Mouse (Mus musculus): Measurements from ENCODE around the gene Eef2kmt.
"Not testable (repeated sequence)": the region's sequence is repeated elsewhere in the genome, so short reads cannot be mapped to it uniquely, and the experiment has no call there.

The Eef2kmt gene

GRCm38 (mm10) chr16:5255779-5256496, at the start of gene Eef2kmt:
Eef2kmt (minus strand) TSS chr16:5255983.
- DNase-seq = peak; percentile 99

GRCm38 (mm10) chr16:5295238-5295637, 39.5 kb upstream of the Eef2kmt start:
- no peak for DNase-seq

- DNase-seq = no peak
Measured at GRCm38 (mm10) chr16:5285376-5285775, 29.6 kb upstream of the Eef2kmt start.

GRCm38 (mm10) chr16:5282686-5283085, 26.9 kb upstream of the Eef2kmt start:
- DNase-seq = no peak

GRCm38 (mm10) chr16:5279571-5280222, 23.9 kb upstream of the Eef2kmt start:
- no peak for DNase-seq

GRCm38 (mm10) chr16:5272371-5272770, 16.6 kb upstream of the Eef2kmt start:
- DNase-seq = no peak

GRCm38 (mm10) chr16:5271411-5272035, 15.7 kb upstream of the Eef2kmt start:
- no peak for DNase-seq

- DNase-seq = no peak
Measured at GRCm38 (mm10) chr16:5263926-5264325, 8.1 kb upstream of the Eef2kmt start.

GRCm38 (mm10) chr16:5263156-5263555, 7.4 kb upstream of the Eef2kmt start:
- no peak for DNase-seq

- DNase-seq = no peak
Measured at GRCm38 (mm10) chr16:5255081-5255740, 572 bp downstream of the Eef2kmt start.

GRCm38 (mm10) chr16:5254346-5255025, 1.3 kb downstream of the Eef2kmt start:
- peak; percentile 71 to 80 for DNase-seq

- no peak for DNase-seq
Measured at GRCm38 (mm10) chr16:5252260-5252659, 3.5 kb downstream of the Eef2kmt start.

- no peak for DNase-seq
Measured at GRCm38 (mm10) chr16:5250891-5251290, 4.9 kb downstream of the Eef2kmt start.

- peak; percentile 38 to 65 for DNase-seq
Measured at GRCm38 (mm10) chr16:5244411-5244810, 11.4 kb downstream of the Eef2kmt start.

- DNase-seq = no peak
Measured at GRCm38 (mm10) chr16:5242882-5243281, 12.9 kb downstream of the Eef2kmt start.

- no peak for DNase-seq
Measured at GRCm38 (mm10) chr16:5242355-5242754, 13.4 kb downstream of the Eef2kmt start.

GRCm38 (mm10) chr16:5233418-5234313, 22.1 kb downstream of the Eef2kmt start, which contains the start of gene Alg1:
Alg1 (plus strand) TSS chr16:5233621.
- peak; percentile 85 to 89 for DNase-seq

- DNase-seq = no peak
Measured at GRCm38 (mm10) chr16:5232982-5233381, 22.8 kb downstream of the Eef2kmt start.

- DNase-seq = not testable (repeated sequence)
Measured at GRCm38 (mm10) chr16:5228103-5228502, 27.7 kb downstream of the Eef2kmt start.

- DNase-seq = not testable (repeated sequence)
Measured at GRCm38 (mm10) chr16:5227501-5227900, 28.3 kb downstream of the Eef2kmt start.

GRCm38 (mm10) chr16:5226534-5226933, 29.2 kb downstream of the Eef2kmt start:
- not testable (repeated sequence) for DNase-seq

GRCm38 (mm10) chr16:5222140-5222539, 33.6 kb downstream of the Eef2kmt start, which contains the start of gene AU021092:
AU021092 (minus strand) TSS chr16:5222299.
- DNase-seq = no peak

Data from spleen, adult 18-20 months (tissue).